In the genomic region with DNA sequence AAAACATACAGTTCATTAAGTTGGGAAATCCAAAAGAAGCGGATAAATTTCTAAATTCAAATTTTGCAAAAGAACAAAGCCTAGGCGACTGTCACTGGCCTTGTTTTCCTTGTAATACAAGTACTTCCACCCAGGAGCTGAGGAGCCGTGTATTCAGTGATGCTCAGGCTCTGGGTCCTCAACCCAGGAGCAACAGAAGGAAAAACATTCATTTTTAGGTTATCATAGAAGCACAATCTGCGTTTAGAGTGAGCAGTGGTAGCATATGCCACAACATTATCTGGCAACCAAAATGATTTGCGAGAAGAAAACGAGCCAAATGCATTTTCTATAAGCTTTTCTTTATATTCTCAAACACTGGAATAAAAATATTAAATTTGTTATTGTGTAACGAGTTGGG, we compare ENCODE assay signal across 29 mouse cellular contexts.
DNase-seq lines count a peak whose midpoint lies in the region; ATAC-seq and TF ChIP-seq lines count a peak whose summit lies in the region.
"Had no signal": no experiment of that assay in that cellular context is flagged by ENCODE, and none has a peak within 500 bp of the region (broad histone marks: within the 10 kb centered on the region; RNA-seq: fewer than 3 reads in every experiment).

No protein-coding gene starts in this region.

- no peaks in the 10 kb centered on the region for H3K36me3 ChIP-seq in forebrain, embryonic 14.5 days (ENCODE audit: control insufficient read depth, insufficient read depth, low read length)
- H3K36me3 ChIP-seq in forebrain, embryonic 12.5 days (replicated peaks) = no peaks in the 10 kb centered on the region
- H3K36me3 ChIP-seq in forebrain, embryonic 16.5 days (ENCODE audit: control insufficient read depth, insufficient read depth) = no peaks in the 10 kb centered on the region
- H3K36me3 ChIP-seq: G1E; heart, embryonic 12.5 days; heart, embryonic 15.5 days; hindbrain, embryonic 10.5 days; hindbrain, embryonic 13.5 days; intestine, embryonic 15.5 days had no signal

- 83% methylated on average over 7 of the region's 7 CpGs for WGBS in forebrain, embryonic 14.5 days
- WGBS in forebrain, embryonic 12.5 days = 87% methylated on average over 7 of the region's 7 CpGs
- WGBS in forebrain, embryonic 16.5 days = 69% methylated on average over 7 of the region's 7 CpGs

- no peaks in the 10 kb centered on the region for H3K27me3 ChIP-seq in forebrain, embryonic 14.5 days (replicated peaks; ENCODE audit: control insufficient read depth, insufficient read depth, low read length)
- H3K27me3 ChIP-seq in forebrain, embryonic 12.5 days = no peaks in the 10 kb centered on the region
- no peaks in the 10 kb centered on the region for H3K27me3 ChIP-seq in forebrain, embryonic 16.5 days (replicated peaks; ENCODE audit: control insufficient read depth, insufficient read depth, low read length)
- H3K27me3 ChIP-seq: CH12.LX; heart, embryonic 12.5 days; heart, embryonic 15.5 days; hindbrain, embryonic 13.5 days; intestine, embryonic 15.5 days had no signal

- intact Hi-C loops in left cerebral cortex, adult 2 months (cut with DNase I) = no loop called here
- intact Hi-C loops in left cerebral cortex, postnatal 4 days (cut with DNase I) = no loop called here

- H3K4me1 ChIP-seq in forebrain, embryonic 14.5 days (ENCODE audit: control insufficient read depth, insufficient read depth, low read length) = no peaks in the 10 kb centered on the region
- H3K4me1 ChIP-seq in forebrain, embryonic 12.5 days = no peaks in the 10 kb centered on the region
- no peaks in the 10 kb centered on the region for H3K4me1 ChIP-seq in forebrain, embryonic 16.5 days (replicated peaks; ENCODE audit: control insufficient read depth, insufficient read depth, low read length)
- H3K4me1 ChIP-seq: heart, embryonic 12.5 days; heart, embryonic 15.5 days; hindbrain, embryonic 10.5 days; hindbrain, embryonic 13.5 days; intestine, embryonic 15.5 days had no signal

- no peak overlapping the region for H3K9ac ChIP-seq in forebrain, embryonic 14.5 days (ENCODE audit: low read length)
- no peak overlapping the region for H3K9ac ChIP-seq in forebrain, embryonic 12.5 days
- no peak overlapping the region for H3K9ac ChIP-seq in forebrain, embryonic 16.5 days (replicated peaks; ENCODE audit: low read depth, low read length)
- H3K9ac ChIP-seq: heart, embryonic 12.5 days; heart, embryonic 15.5 days; hindbrain, embryonic 13.5 days; intestine, embryonic 15.5 days had no signal

- no peak overlapping the region for H3K4me2 ChIP-seq in forebrain, embryonic 14.5 days (ENCODE audit: low read length)
- no peak overlapping the region for H3K4me2 ChIP-seq in forebrain, embryonic 12.5 days
- H3K4me2 ChIP-seq in forebrain, embryonic 16.5 days (ENCODE audit: low read length) = no peak overlapping the region
- H3K4me2 ChIP-seq: heart, embryonic 12.5 days; heart, embryonic 15.5 days; hindbrain, embryonic 13.5 days; intestine, embryonic 15.5 days had no signal

- TF ChIP-seq CTCF in left cerebral cortex, adult 2 months (IDR thresholded peaks at IDR 0.05) = no peak

- no peaks in the 10 kb centered on the region for H3K9me3 ChIP-seq in forebrain, embryonic 14.5 days (replicated peaks; ENCODE audit: control insufficient read depth, low read length)
- H3K9me3 ChIP-seq in forebrain, embryonic 12.5 days = no peaks in the 10 kb centered on the region
- no peaks in the 10 kb centered on the region for H3K9me3 ChIP-seq in forebrain, embryonic 16.5 days (ENCODE audit: control insufficient read depth, low read length)
- H3K9me3 ChIP-seq: G1E; heart, embryonic 12.5 days; heart, embryonic 15.5 days; hindbrain, embryonic 10.5 days; hindbrain, embryonic 13.5 days; intestine, embryonic 15.5 days had no signal

- peak; percentile 25 for DNase-seq in forebrain, embryonic 14.5 days (ENCODE audit: low spot score)
- DNase-seq in left cerebral cortex, adult 2 months (ENCODE audit: extremely low spot score in 1 of 2, low spot score in 2 of 2) = no peak
- no peak for DNase-seq in left cerebral cortex, postnatal 4 days
- no peak for DNase-seq in urinary bladder, postnatal 4 days (ENCODE audit: low spot score in 2 of 2)
- DNase-seq in urinary bladder, postnatal 36 days (ENCODE audit: low spot score in 2 of 2) = no peak
- DNase-seq: adrenal gland, postnatal 10 days; adrenal gland, postnatal 36 days; B cell, adult 2 months; cerebellum, adult 11-12 months; cerebellum, adult 8-10 months; cerebellum, postnatal 10 days; cerebellum, postnatal 36 days; gastrocnemius, adult 2 months; gastrocnemius, postnatal 14 days; heart, adult 18-20 months; heart, postnatal 10 days; heart, postnatal 36 days; kidney, adult 11 months had no signal

- H3K27ac ChIP-seq in forebrain, embryonic 14.5 days (ENCODE audit: low read depth, low read length) = no peak overlapping the region
- H3K27ac ChIP-seq in forebrain, embryonic 12.5 days = no peak overlapping the region
- H3K27ac ChIP-seq in left cerebral cortex, adult 2 months = peak overlapping the region; percentile 64
- H3K27ac ChIP-seq in forebrain, embryonic 16.5 days (ENCODE audit: low read length) = peak overlapping the region; percentile 48
- H3K27ac ChIP-seq: gastrocnemius, adult 2 months; heart, embryonic 15.5 days; hindbrain, embryonic 10.5 days; hindbrain, embryonic 13.5 days; intestine, embryonic 15.5 days had no signal

- no peak overlapping the region for H3K4me3 ChIP-seq in forebrain, embryonic 14.5 days (ENCODE audit: low read depth, low read length)
- no peak overlapping the region for H3K4me3 ChIP-seq in forebrain, embryonic 12.5 days (replicated peaks)
- no peak overlapping the region for H3K4me3 ChIP-seq in left cerebral cortex, adult 2 months
- H3K4me3 ChIP-seq in forebrain, embryonic 16.5 days (replicated peaks; ENCODE audit: low read length) = no peak overlapping the region
- H3K4me3 ChIP-seq: gastrocnemius, adult 2 months; heart, embryonic 12.5 days; heart, embryonic 15.5 days; hindbrain, embryonic 10.5 days; hindbrain, embryonic 13.5 days; intestine, embryonic 15.5 days had no signal

- ATAC-seq in forebrain, embryonic 14.5 days = no peak
- ATAC-seq in forebrain, embryonic 12.5 days (ENCODE audit: low FRiP score) = no peak
- ATAC-seq in forebrain, embryonic 16.5 days = peak; percentile 76; the same call in 1 of the 2 replicates
- ATAC-seq: hindbrain, embryonic 16.5 days; intestine, embryonic 15.5 days; Patski had no signal

Comparison
In these comparisons a context has a peak if more than half of its experiments do, and no peak if none do; other contexts are left out.
1. H3K27ac ChIP-seq: peak in left cerebral cortex, adult 2 months (single experiment) and forebrain, embryonic 16.5 days (single experiment); none in forebrain, embryonic 14.5 days (single experiment) and forebrain, embryonic 12.5 days (single experiment).